Mouse (Mus musculus): ENCODE measurements around the gene Glt6d1. TPM values are rescaled to one million over a fixed set of nuclear protein-coding genes. Genes with fewer than 3 reads are reported as not detected.
"Not testable (repeated sequence)": the region's sequence is repeated elsewhere in the genome, so short reads cannot be mapped to it uniquely, and the experiment has no call there.

The Glt6d1 gene
- not detected in 2 replicates for polyA plus RNA-seq (2012)

DNA sequence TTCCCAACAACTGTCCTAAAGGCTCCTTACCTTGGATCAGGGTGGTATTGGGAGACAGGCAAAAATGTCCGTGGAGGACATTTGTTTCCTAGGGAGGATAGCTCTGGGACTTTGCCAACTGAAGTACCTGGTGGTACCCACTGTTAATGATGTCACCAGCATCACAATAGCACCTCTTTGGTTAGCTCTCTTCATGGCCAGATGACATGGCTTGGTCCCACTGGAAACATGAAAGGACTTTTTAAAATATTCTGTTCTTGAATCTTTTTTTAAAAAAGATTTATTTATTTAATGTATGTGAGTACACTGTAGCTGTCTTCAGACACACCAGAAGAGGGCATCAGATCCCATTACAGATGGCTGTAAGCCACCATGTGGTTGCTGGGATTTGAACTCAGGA lies at the start of gene Glt6d1:
Gene Glt6d1, minus strand, starts transcription at position 101 of the 400 bp plus-strand sequence.
- H3K9me3 ChIP-seq (ENCODE audit: control insufficient read depth, low read length); H3K36me3 ChIP-seq (ENCODE audit: control insufficient read depth); H3K27me3 ChIP-seq (ENCODE audit: control insufficient read depth); H3K4me1 ChIP-seq (ENCODE audit: control insufficient read depth); H3K4me3 ChIP-seq (replicated peaks): not testable (repeated sequence)

DNA sequence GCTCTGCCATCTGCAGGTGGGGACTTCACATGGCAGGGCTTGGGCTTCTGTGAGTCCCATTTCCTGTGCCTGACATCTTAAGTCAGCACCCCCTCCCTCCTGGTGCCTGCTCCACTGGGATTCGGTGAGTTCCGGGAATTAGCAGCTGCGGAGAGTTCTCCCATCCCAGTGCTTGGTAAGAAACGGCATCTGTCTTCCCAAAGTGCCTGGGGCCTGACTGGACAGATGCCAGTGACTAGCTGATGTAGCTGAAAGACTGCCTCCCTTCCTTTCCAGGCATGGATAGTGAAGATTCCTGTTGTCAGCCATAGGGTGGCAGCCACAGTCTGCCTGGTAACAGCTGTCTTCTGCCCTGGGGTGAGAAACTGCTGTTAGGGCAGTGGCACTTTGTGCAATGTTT lies 49.8 kb upstream of the Glt6d1 start:
- TF ChIP-seq GATA1 (IDR thresholded peaks at IDR 0.05; ENCODE audit: low read length) (no peak), TAL1 (IDR thresholded peaks at IDR 0.05; ENCODE audit: low read length) (no peak)
- Histone ChIP-seq H3K4me3 (replicated peaks) (no peak overlapping the region), H3K27me3 (ENCODE audit: control insufficient read depth) (peaks cover 48% of the 10 kb centered on the region), H3K4me1 (ENCODE audit: control insufficient read depth) (no peaks in the 10 kb centered on the region), H3K9me3 (ENCODE audit: control insufficient read depth, low read length) (no peaks in the 10 kb centered on the region), H3K36me3 (ENCODE audit: control insufficient read depth) (no peaks in the 10 kb centered on the region)

GRCm38 (mm10) chr2:25864230-25864629 lies 48.6 kb upstream of the Glt6d1 start:
- H3K9me3 ChIP-seq (ENCODE audit: control insufficient read depth, low read length): no peaks in the 10 kb centered on the region
- H3K27me3 ChIP-seq (ENCODE audit: control insufficient read depth): peaks cover 48% of the 10 kb centered on the region
- H3K36me3 ChIP-seq (ENCODE audit: control insufficient read depth): no peaks in the 10 kb centered on the region
- TF ChIP-seq GATA1 (IDR thresholded peaks at IDR 0.05; ENCODE audit: low read length) (no peak), TAL1 (IDR thresholded peaks at IDR 0.05; ENCODE audit: low read length) (no peak)
- no peak overlapping the region for H3K4me3 ChIP-seq (replicated peaks)
- no peaks in the 10 kb centered on the region for H3K4me1 ChIP-seq (ENCODE audit: control insufficient read depth)

- Histone ChIP-seq H3K27me3 (ENCODE audit: control insufficient read depth) (peaks cover 48% of the 10 kb centered on the region), H3K4me3 (replicated peaks) (no peak within 1 kb of the TSS), H3K36me3 (ENCODE audit: control insufficient read depth) (no peaks in the 10 kb centered on the region), H3K9me3 (ENCODE audit: control insufficient read depth, low read length) (no peaks in the 10 kb centered on the region), H3K4me1 (ENCODE audit: control insufficient read depth) (no peaks in the 10 kb centered on the region)
- TF ChIP-seq GATA1 (IDR thresholded peaks at IDR 0.05; ENCODE audit: low read length) (no peak), TAL1 (IDR thresholded peaks at IDR 0.05; ENCODE audit: low read length) (no peak)
Measured at GRCm38 (mm10) chr2:25863337-25864131, 47.9 kb upstream of the Glt6d1 start, which contains the start of gene Kcnt1. TSS of gene Kcnt1 (plus strand) at chr2:25863734.

GRCm38 (mm10) chr2:25862696-25863270 lies 47.1 kb upstream of the Glt6d1 start:
- H3K4me3 ChIP-seq (replicated peaks): no peak overlapping the region
- H3K27me3 ChIP-seq (ENCODE audit: control insufficient read depth): peaks cover 48% of the 10 kb centered on the region
- TF ChIP-seq GATA1 (IDR thresholded peaks at IDR 0.05; ENCODE audit: low read length): no peak
- no peak for TF ChIP-seq TAL1 (IDR thresholded peaks at IDR 0.05; ENCODE audit: low read length)
- no peaks in the 10 kb centered on the region for H3K4me1 ChIP-seq (ENCODE audit: control insufficient read depth)
- no peaks in the 10 kb centered on the region for H3K36me3 ChIP-seq (ENCODE audit: control insufficient read depth)
- peaks cover 4% of the 10 kb centered on the region; the same call in 1 of the 2 replicates for H3K9me3 ChIP-seq (ENCODE audit: control insufficient read depth, low read length)

- Histone ChIP-seq H3K27me3 (ENCODE audit: control insufficient read depth) (peaks cover 48% of the 10 kb centered on the region), H3K4me1 (ENCODE audit: control insufficient read depth) (no peaks in the 10 kb centered on the region), H3K9me3 (ENCODE audit: control insufficient read depth, low read length) (peaks cover 6% of the 10 kb centered on the region), H3K36me3 (ENCODE audit: control insufficient read depth) (no peaks in the 10 kb centered on the region), H3K4me3 (replicated peaks) (no peak overlapping the region)
- no peak for TF ChIP-seq TAL1 (IDR thresholded peaks at IDR 0.05; ENCODE audit: low read length)
- no peak for TF ChIP-seq GATA1 (IDR thresholded peaks at IDR 0.05; ENCODE audit: low read length)
Measured at GRCm38 (mm10) chr2:25862038-25862437, 46.4 kb upstream of the Glt6d1 start.

- H3K36me3 ChIP-seq (ENCODE audit: control insufficient read depth): no peaks in the 10 kb centered on the region
- peaks cover 6% of the 10 kb centered on the region for H3K9me3 ChIP-seq (ENCODE audit: control insufficient read depth, low read length)
- peaks cover 29% of the 10 kb centered on the region for H3K27me3 ChIP-seq (ENCODE audit: control insufficient read depth)
- no peak overlapping the region for H3K4me3 ChIP-seq (replicated peaks)
- no peak for TF ChIP-seq TAL1 (IDR thresholded peaks at IDR 0.05; ENCODE audit: low read length)
- H3K4me1 ChIP-seq (ENCODE audit: control insufficient read depth): no peaks in the 10 kb centered on the region
Measured at GRCm38 (mm10) chr2:25859891-25860290, 44.2 kb upstream of the Glt6d1 start.

- H3K4me1 ChIP-seq (ENCODE audit: control insufficient read depth): no peaks in the 10 kb centered on the region
Measured at GRCm38 (mm10) chr2:25853998-25854397, 38.4 kb upstream of the Glt6d1 start.

GRCm38 (mm10) chr2:25852626-25853025 lies 37.0 kb upstream of the Glt6d1 start:
- Histone ChIP-seq H3K36me3 (ENCODE audit: control insufficient read depth) (no peaks in the 10 kb centered on the region), H3K4me3 (replicated peaks) (no peak overlapping the region), H3K9me3 (ENCODE audit: control insufficient read depth, low read length) (peaks cover 3% of the 10 kb centered on the region), H3K4me1 (ENCODE audit: control insufficient read depth) (no peaks in the 10 kb centered on the region), H3K27me3 (ENCODE audit: control insufficient read depth) (no peaks in the 10 kb centered on the region)
- no peak for TF ChIP-seq TAL1 (IDR thresholded peaks at IDR 0.05; ENCODE audit: low read length)
- TF ChIP-seq GATA1 (IDR thresholded peaks at IDR 0.05; ENCODE audit: low read length): no peak

More at GRCm38 (mm10) chr2:25853998-25854397, 38.4 kb upstream of the Glt6d1 start:
- TF ChIP-seq GATA1 (IDR thresholded peaks at IDR 0.05; ENCODE audit: low read length): no peak
- TF ChIP-seq TAL1 (IDR thresholded peaks at IDR 0.05; ENCODE audit: low read length): no peak
- Histone ChIP-seq H3K27me3 (ENCODE audit: control insufficient read depth) (no peaks in the 10 kb centered on the region), H3K9me3 (ENCODE audit: control insufficient read depth, low read length) (peaks cover 6% of the 10 kb centered on the region), H3K4me3 (replicated peaks) (no peak overlapping the region), H3K36me3 (ENCODE audit: control insufficient read depth) (no peaks in the 10 kb centered on the region)

Measured in erythroblast, embryonic 14.5 days (primary cell).